Mouse (Mus musculus) brain, adult 2 months (tissue): ENCODE data around the gene Morc2a.
A peak's percentile ranks its signal among the peaks of the same experiment; 100 is the strongest.

Experiments
- DNase-seq: peaks from one replicate; pipeline ENCODE4 v3.0.0; 2011; ENCODE audit warnings: low read depth, low spot score

Gene Morc2a

DNA sequence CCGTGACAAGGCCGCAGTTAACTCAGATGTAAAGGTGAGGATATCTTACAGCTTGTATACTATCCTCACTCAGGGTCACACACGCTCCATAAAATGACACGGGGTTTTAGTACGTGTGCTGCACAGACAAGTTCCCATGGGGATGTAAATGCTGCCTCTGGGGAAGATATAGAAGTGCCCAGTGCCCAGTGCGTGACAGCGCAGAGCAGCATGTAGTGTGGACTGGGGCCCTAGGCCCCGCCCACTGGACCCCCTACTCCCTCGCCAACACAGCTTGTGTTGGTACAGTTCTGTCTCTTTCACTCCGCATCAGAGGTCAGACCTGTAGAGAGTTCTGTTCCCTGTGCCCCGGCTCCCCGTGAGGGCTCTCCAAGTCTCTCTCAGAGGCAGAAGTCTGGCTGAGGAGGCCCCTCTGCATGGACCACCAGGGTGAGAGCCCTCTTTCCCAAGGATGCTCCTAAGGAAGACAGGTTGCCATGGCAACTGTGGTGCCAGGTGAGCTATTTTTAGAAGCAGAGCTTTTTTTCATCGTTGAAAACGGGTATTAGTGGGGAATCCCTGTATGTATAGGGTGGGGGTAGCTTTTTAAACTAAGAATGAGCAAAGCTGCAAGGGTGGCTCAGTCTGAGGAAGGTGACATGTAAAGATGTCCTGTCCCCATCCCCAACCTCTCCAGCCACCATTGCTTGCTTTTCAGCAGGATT is 85.1 kb downstream of the Morc2a start:
- DNase-seq, result peak; percentile 53

DNA sequence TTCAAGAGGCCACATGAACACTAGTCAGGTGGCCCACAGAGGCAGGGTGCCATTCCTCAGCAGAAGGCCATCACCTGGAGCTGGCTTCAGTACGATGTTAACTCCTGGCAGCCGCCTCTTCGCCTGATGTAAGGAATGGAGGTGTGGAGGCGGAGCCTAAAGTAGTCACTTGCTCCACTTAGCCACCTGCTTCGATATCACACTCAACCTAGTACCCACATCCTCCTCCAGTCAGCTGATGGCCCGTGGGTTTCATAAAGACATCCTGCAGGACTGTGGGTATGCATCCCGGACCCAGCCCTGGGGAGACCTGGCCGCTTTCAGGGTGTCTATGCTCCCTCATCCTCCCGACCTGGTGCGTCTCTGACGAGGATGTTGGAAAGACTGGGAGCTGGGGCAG is 86.7 kb downstream of the Morc2a start:
- DNase-seq, result peak; percentile 83

DNA sequence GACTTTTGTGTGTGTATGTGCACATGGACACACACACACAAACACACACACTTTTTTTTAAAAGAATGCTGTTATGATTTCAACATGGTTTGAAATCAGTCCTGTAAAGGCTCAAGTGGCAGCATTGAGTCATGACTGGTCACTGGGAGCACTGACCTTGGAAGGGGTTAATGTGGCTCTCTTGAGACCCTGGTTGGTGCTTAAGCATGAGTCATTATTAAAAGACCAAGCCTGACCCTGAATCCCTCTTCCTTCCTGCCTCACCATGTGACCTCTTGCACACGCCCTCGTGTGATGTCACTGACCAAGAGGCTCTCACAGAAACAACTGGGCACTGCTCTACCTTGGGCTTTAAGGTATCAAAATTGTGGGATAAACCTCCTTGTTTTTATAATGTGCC is 89.8 kb downstream of the Morc2a start:
- no peak for DNase-seq
